Mouse (Mus musculus): Measurements from ENCODE around the gene Rftn1. TPM values are rescaled to one million over a fixed set of nuclear protein-coding genes. Genes with fewer than 3 reads are reported as not detected.
A peak's percentile ranks its signal among the peaks of the same experiment; 100 is the strongest.

Rftn1 gene
- polyA plus RNA-seq, 1 experiment from 2014 or later, result 10.2 TPM

- Histone ChIP-seq H3K4me1 (no peaks in the 10 kb centered on the region), H3K36me3 (replicated peaks) (0 out of 2 replicates have a peak, but pooled peaks cover 3% of the 10 kb centered on the region), H3K27me3 (ENCODE audit: poor library complexity, severe bottlenecking) (peaks cover 10% of the 10 kb centered on the region; the same call in 1 of the 2 replicates), H3K27ac (0 out of 2 replicates have a peak overlapping the region, but pooled peaks have one; percentile 26), H3K9me3 (peaks cover 14% of the 10 kb centered on the region), H3K4me3 (no peak overlapping the region)
- 91% methylated on average over 6 of the region's 6 CpGs for WGBS
- DNase-seq (ENCODE audit: extremely low spot score, low spot score), result no peak
Observed at GRCm38 (mm10) chr17:49982611-49983390, 207.7 kb downstream of the Rftn1 start.

DNA sequence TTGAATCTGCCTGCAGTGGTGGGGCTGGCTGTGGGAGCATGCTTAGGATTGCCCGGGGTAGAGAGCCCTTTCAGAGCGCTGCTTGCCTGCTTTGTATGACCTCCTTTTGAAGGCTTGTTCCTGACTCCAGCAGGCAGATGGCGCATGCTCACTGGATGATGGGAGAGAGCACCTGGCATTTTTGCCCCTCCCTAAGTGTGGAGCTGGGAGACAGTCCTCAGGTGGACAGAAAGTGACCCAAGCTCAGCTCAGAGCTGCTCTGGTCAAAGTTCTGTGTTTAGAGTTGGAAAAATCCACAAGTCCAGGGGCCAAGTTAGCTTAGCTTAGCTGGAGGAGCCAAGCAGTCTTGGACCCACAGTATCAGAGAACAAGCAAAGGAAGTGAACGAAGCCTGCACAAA lies 208.9 kb downstream of the Rftn1 start:
- Histone ChIP-seq H3K27ac (no peak overlapping the region), H3K9me3 (peaks cover 14% of the 10 kb centered on the region), H3K4me1 (peaks cover 8% of the 10 kb centered on the region), H3K4me3 (no peak overlapping the region), H3K27me3 (ENCODE audit: poor library complexity, severe bottlenecking) (peaks cover 7% of the 10 kb centered on the region; the same call in 1 of the 2 replicates), H3K36me3 (replicated peaks) (0 out of 2 replicates have a peak, but pooled peaks cover 3% of the 10 kb centered on the region)
- 88% methylated on average over 4 of the region's 4 CpGs for WGBS
- DNase-seq (ENCODE audit: extremely low spot score, low spot score), result no peak

DNA sequence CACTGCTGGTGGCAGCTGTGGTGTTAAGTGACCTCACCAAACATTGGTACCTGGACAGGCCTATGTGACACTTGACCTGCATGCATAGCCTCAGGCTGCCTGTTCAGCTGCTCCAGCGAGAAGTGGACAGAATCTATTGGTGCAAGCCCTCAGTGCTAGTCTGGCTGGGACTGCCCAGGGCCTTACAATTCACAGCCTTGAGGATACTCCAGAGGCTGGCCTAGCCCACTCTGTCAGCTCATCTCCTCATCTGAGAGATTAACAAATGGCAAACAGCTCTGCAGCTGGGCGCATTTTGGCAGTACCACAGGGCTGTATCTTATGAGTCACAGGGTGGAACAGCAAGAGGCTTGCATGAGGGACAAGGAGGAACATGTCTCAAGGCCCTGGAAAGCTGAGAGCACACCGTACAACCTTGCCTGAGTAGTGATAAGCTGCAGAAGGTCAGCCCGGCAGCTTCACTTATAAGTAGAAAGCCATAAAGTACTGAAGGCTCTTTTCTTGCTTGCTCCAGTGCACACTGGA lies 210.7 kb downstream of the Rftn1 start:
- WGBS, result 95% methylated on average over 4 of the region's 4 CpGs

GRCm38 (mm10) chr17:49977424-49977790 lies 213.1 kb downstream of the Rftn1 start:
- Histone ChIP-seq H3K27ac (no peak overlapping the region), H3K9me3 (peaks cover 14% of the 10 kb centered on the region), H3K4me3 (no peak overlapping the region), H3K36me3 (replicated peaks) (0 out of 2 replicates have a peak, but pooled peaks cover 3% of the 10 kb centered on the region), H3K27me3 (ENCODE audit: poor library complexity, severe bottlenecking) (peaks cover 7% of the 10 kb centered on the region; the same call in 1 of the 2 replicates), H3K4me1 (peaks cover 8% of the 10 kb centered on the region)
- DNase-seq (ENCODE audit: extremely low spot score, low spot score), result no peak
- 80% methylated on average over 3 of the region's 3 CpGs for WGBS

More for the DNA sequence above, 210.7 kb downstream of the Rftn1 start:
- Histone ChIP-seq H3K4me1 (peaks cover 8% of the 10 kb centered on the region), H3K4me3 (no peak overlapping the region), H3K36me3 (replicated peaks) (0 out of 2 replicates have a peak, but pooled peaks cover 3% of the 10 kb centered on the region), H3K27me3 (ENCODE audit: poor library complexity, severe bottlenecking) (peaks cover 7% of the 10 kb centered on the region; the same call in 1 of the 2 replicates), H3K9me3 (peaks cover 14% of the 10 kb centered on the region), H3K27ac (no peak overlapping the region)
- DNase-seq (ENCODE audit: extremely low spot score, low spot score), result no peak

GRCm38 (mm10) chr17:49976678-49977423 lies 213.6 kb downstream of the Rftn1 start:
- Histone ChIP-seq H3K4me1 (peaks cover 8% of the 10 kb centered on the region), H3K9me3 (peaks cover 14% of the 10 kb centered on the region), H3K27me3 (ENCODE audit: poor library complexity, severe bottlenecking) (peaks cover 7% of the 10 kb centered on the region; the same call in 1 of the 2 replicates), H3K4me3 (no peak overlapping the region), H3K27ac (no peak overlapping the region), H3K36me3 (replicated peaks) (0 out of 2 replicates have a peak, but pooled peaks cover 3% of the 10 kb centered on the region)
- 73% methylated on average over 4 of the region's 4 CpGs for WGBS
- no peak for DNase-seq (ENCODE audit: extremely low spot score, low spot score)

GRCm38 (mm10) chr17:49975481-49975880 lies 215.0 kb downstream of the Rftn1 start:
- Histone ChIP-seq H3K27me3 (ENCODE audit: poor library complexity, severe bottlenecking) (peaks cover 7% of the 10 kb centered on the region; the same call in 1 of the 2 replicates), H3K4me1 (peaks cover 8% of the 10 kb centered on the region), H3K27ac (no peak overlapping the region), H3K4me3 (no peak overlapping the region), H3K36me3 (replicated peaks) (0 out of 2 replicates have a peak, but pooled peaks cover 3% of the 10 kb centered on the region), H3K9me3 (peaks cover 13% of the 10 kb centered on the region)
- WGBS, result 87% methylated on average over 7 of the region's 7 CpGs
- no peak for DNase-seq (ENCODE audit: extremely low spot score, low spot score)

DNA sequence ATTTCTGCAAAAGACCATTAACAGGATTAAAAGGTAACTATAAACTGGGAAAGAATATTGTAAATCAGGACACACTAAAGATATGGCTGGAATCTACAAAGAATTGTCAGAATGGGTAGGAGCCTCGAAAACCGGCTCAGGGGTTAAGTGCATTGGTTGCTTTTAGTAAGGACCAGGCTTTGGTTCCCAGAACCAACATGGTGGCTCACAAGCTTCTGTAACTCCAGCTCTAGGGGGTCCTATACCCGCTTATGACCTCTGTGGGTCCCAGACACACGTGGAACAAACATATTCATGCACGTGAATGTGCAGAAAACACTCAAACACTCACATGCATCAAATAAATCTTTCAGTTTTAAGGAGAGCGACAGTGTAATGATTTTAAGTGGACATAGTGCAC lies 215.5 kb downstream of the Rftn1 start:
- H3K4me1 ChIP-seq, result peaks cover 8% of the 10 kb centered on the region
- no peak overlapping the region for H3K27ac ChIP-seq
- H3K27me3 ChIP-seq (ENCODE audit: poor library complexity, severe bottlenecking), result peaks cover 7% of the 10 kb centered on the region; the same call in 1 of the 2 replicates
- H3K36me3 ChIP-seq (replicated peaks), result no peaks in the 10 kb centered on the region
- no peak overlapping the region for H3K4me3 ChIP-seq
- DNase-seq (ENCODE audit: extremely low spot score, low spot score), result no peak
- peaks cover 8% of the 10 kb centered on the region; the same call in 1 of the 2 replicates for H3K9me3 ChIP-seq
- WGBS, result 82% methylated on average over 6 of the region's 6 CpGs

DNA sequence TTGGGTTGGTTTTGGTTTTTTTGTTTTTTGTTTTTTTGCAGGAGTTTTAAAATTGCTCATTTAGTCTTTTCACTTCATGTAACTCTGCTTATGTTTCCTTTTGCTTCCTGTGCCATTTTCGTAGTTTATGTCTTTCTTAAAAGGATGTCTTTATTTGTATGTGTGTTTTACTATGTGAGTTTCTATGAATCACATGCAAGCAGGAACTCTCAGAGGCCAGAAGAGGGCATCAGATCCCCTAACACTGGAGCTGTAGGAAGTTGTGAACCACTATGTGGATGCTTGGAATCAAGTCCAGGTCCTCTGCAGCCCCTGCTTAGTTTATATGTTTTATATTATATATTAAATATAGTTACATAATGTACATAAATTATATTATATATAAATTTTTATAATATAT lies 218.3 kb downstream of the Rftn1 start:
- no peak overlapping the region for H3K4me3 ChIP-seq
- 81% methylated on average over 1 of the region's 1 CpGs for WGBS
- H3K27me3 ChIP-seq (ENCODE audit: poor library complexity, severe bottlenecking), result peaks cover 12% of the 10 kb centered on the region
- H3K9me3 ChIP-seq, result no peaks in the 10 kb centered on the region; the same call in 1 of the 2 replicates
- H3K27ac ChIP-seq, result no peak overlapping the region
- H3K36me3 ChIP-seq (replicated peaks), result no peaks in the 10 kb centered on the region
- DNase-seq (ENCODE audit: extremely low spot score, low spot score), result no peak
- peaks cover 5% of the 10 kb centered on the region for H3K4me1 ChIP-seq

DNA sequence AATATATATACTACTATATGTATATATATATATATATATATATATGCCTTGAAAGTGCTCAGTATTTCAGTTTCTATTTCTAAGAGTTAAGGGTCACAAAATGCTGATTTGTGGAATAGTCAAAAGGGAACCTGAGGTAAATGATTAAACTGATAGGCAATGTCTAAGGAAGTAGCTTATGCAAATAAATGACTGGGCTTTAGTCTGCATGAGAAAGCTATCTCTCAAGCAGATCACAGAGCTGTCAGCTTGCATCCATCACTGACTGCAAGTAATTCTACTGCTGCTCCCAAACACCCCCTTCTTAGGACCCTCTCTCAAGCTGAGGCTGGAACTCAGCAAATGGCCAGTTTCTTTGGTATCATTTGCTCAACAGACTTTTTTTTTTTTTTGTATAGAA lies 219.4 kb downstream of the Rftn1 start:
- H3K27ac ChIP-seq, result no peak overlapping the region
- DNase-seq (ENCODE audit: extremely low spot score, low spot score), result no peak
- H3K9me3 ChIP-seq, result no peaks in the 10 kb centered on the region; the same call in 1 of the 2 replicates
- H3K4me3 ChIP-seq, result no peak overlapping the region
- H3K4me1 ChIP-seq, result no peaks in the 10 kb centered on the region
- peaks cover 12% of the 10 kb centered on the region for H3K27me3 ChIP-seq (ENCODE audit: poor library complexity, severe bottlenecking)
- H3K36me3 ChIP-seq (replicated peaks), result no peaks in the 10 kb centered on the region

- no peaks in the 10 kb centered on the region for H3K36me3 ChIP-seq (replicated peaks)
- no peak overlapping the region for H3K4me3 ChIP-seq
- no peaks in the 10 kb centered on the region; the same call in 1 of the 2 replicates for H3K9me3 ChIP-seq
- H3K4me1 ChIP-seq, result no peaks in the 10 kb centered on the region
- 76% methylated on average over 9 of the region's 9 CpGs for WGBS
- H3K27me3 ChIP-seq (ENCODE audit: poor library complexity, severe bottlenecking), result peaks cover 12% of the 10 kb centered on the region
- DNase-seq (ENCODE audit: extremely low spot score, low spot score), result peak; percentile 29
- H3K27ac ChIP-seq, result no peak overlapping the region
Observed at GRCm38 (mm10) chr17:49968467-49969207, 221.8 kb downstream of the Rftn1 start.

GRCm38 (mm10) chr17:49965846-49966762 lies 224.4 kb downstream of the Rftn1 start:
- peaks cover 12% of the 10 kb centered on the region for H3K27me3 ChIP-seq (ENCODE audit: poor library complexity, severe bottlenecking)
- H3K27ac ChIP-seq, result no peak overlapping the region
- no peaks in the 10 kb centered on the region for H3K36me3 ChIP-seq (replicated peaks)
- 87% methylated on average over 17 of the region's 17 CpGs for WGBS
- DNase-seq (ENCODE audit: extremely low spot score, low spot score), result no peak
- no peaks in the 10 kb centered on the region; the same call in 1 of the 2 replicates for H3K9me3 ChIP-seq
- no peak overlapping the region for H3K4me3 ChIP-seq
- no peaks in the 10 kb centered on the region for H3K4me1 ChIP-seq

All from forebrain, embryonic 10.5 days (tissue).